In the genomic region with DNA sequence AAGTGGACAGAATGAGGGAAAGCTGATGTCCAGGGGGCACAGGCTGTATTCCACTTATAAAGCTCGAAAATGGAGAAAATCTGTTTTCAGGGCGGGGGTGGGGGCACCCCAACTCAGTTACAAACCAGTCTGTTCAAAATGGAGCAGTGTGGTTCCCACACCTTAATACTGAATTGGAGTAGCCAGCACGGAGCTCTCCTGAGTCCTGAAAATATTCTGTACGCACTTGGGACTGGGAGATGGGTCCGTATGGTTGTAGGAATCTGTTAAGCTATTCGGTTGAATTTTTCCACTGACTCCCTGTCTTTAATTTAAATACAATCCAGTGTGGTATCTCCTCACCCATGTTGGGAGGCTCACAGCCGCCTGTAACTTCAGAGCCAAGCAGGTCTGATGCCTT, we compare ENCODE assay signal across 21 mouse cellular contexts. TPM values are rescaled to one million over a fixed set of nuclear protein-coding genes. Genes with fewer than 3 reads are reported as not detected.
DNase-seq lines count a peak whose midpoint lies in the region; ATAC-seq and TF ChIP-seq lines count a peak whose summit lies in the region.
"Had no signal": no experiment of that assay in that cellular context is flagged by ENCODE, and none has a peak within 500 bp of the region (broad histone marks: within the 10 kb centered on the region; RNA-seq: fewer than 3 reads in every experiment).

No protein-coding gene starts in this region.

- H3K9ac ChIP-seq in kidney, postnatal 0 days (ENCODE audit: low read depth, low read length): no peak overlapping the region
- H3K9ac ChIP-seq in embryonic facial prominence, embryonic 14.5 days (ENCODE audit: low read depth, low read length): no peak overlapping the region
- H3K9ac ChIP-seq: embryonic facial prominence, embryonic 13.5 days; forebrain, embryonic 13.5 days; forebrain, embryonic 15.5 days; forebrain, postnatal 0 days had no signal

- peak; percentile 24 for DNase-seq in kidney, postnatal 0 days (ENCODE audit: low spot score)
- DNase-seq in kidney, adult 8-10 months: no peak
- DNase-seq in NIH3T3 (ENCODE audit: low read depth) (peak; percentile 40), R1 (ENCODE audit: low read depth, low spot score) (peak; percentile 59)
- DNase-seq in embryonic facial prominence, embryonic 14.5 days (ENCODE audit: low spot score): peak; percentile 28
- DNase-seq in left cerebral cortex, postnatal 10 days (ENCODE audit: extremely low spot score in 1 of 2, low spot score in 2 of 2): no peak
- no peak for DNase-seq in spleen, postnatal 4 days (ENCODE audit: low spot score in 2 of 2)
- DNase-seq: adrenal gland, adult 2 months; adrenal gland, postnatal 10 days; adrenal gland, postnatal 25 days; cerebellum, adult 11 months; cerebellum, adult 18-20 months; cerebellum, adult 8-10 months; cerebellum, adult 9-11 months; cerebellum, postnatal 14 days; cerebellum, postnatal 36 days; embryo, embryonic 11 days; forebrain, postnatal 0 days had no signal

- no peak overlapping the region for H3K4me3 ChIP-seq in kidney, postnatal 0 days (replicated peaks; ENCODE audit: low read depth, low read length)
- H3K4me3 ChIP-seq in embryonic facial prominence, embryonic 14.5 days (ENCODE audit: low read depth, low read length): no peak overlapping the region
- H3K4me3 ChIP-seq: embryonic facial prominence, embryonic 13.5 days; forebrain, embryonic 13.5 days; forebrain, embryonic 15.5 days had no signal

- no peaks in the 10 kb centered on the region for H3K4me1 ChIP-seq in kidney, postnatal 0 days (replicated peaks; ENCODE audit: insufficient read depth, low read length)
- H3K4me1 ChIP-seq in embryonic facial prominence, embryonic 14.5 days (ENCODE audit: control insufficient read depth, insufficient read depth, low read length): no peaks in the 10 kb centered on the region
- H3K4me1 ChIP-seq: embryonic facial prominence, embryonic 13.5 days; forebrain, embryonic 13.5 days; forebrain, embryonic 15.5 days had no signal

- 71% methylated on average over 7 of the region's 7 CpGs for WGBS in kidney, postnatal 0 days
- WGBS in embryonic facial prominence, embryonic 14.5 days: 67% methylated on average over 7 of the region's 7 CpGs

- H3K27ac ChIP-seq in kidney, postnatal 0 days: no peak overlapping the region
- no peak overlapping the region for H3K27ac ChIP-seq in embryonic facial prominence, embryonic 14.5 days (replicated peaks; ENCODE audit: low read depth, low read length)
- H3K27ac ChIP-seq: embryonic facial prominence, embryonic 13.5 days; forebrain, embryonic 13.5 days; forebrain, embryonic 15.5 days had no signal

- intact Hi-C loops in left cerebral cortex, postnatal 10 days (cut with DNase I): no loop called here

- no peaks in the 10 kb centered on the region for H3K9me3 ChIP-seq in kidney, postnatal 0 days (replicated peaks; ENCODE audit: low read length)
- no peaks in the 10 kb centered on the region for H3K9me3 ChIP-seq in embryonic facial prominence, embryonic 14.5 days (ENCODE audit: control insufficient read depth, low read length)
- H3K9me3 ChIP-seq: forebrain, embryonic 13.5 days; forebrain, embryonic 15.5 days had no signal

- no peak for TF ChIP-seq CTCF in kidney, postnatal 0 days (IDR thresholded peaks at IDR 0.05; ENCODE audit: low read depth)

- no peaks in the 10 kb centered on the region for H3K27me3 ChIP-seq in kidney, postnatal 0 days (ENCODE audit: insufficient read depth, low read length)
- no peaks in the 10 kb centered on the region for H3K27me3 ChIP-seq in embryonic facial prominence, embryonic 14.5 days (replicated peaks; ENCODE audit: control insufficient read depth, insufficient read depth, low read length)
- H3K27me3 ChIP-seq: embryonic facial prominence, embryonic 13.5 days; forebrain, embryonic 13.5 days; forebrain, embryonic 15.5 days had no signal

- no peak for ATAC-seq in kidney, postnatal 0 days (replicated peaks; ENCODE audit: low FRiP score, low read depth)
- ATAC-seq in embryonic facial prominence, embryonic 14.5 days (ENCODE audit: low read depth): no peak
- ATAC-seq: forebrain, embryonic 13.5 days; forebrain, embryonic 15.5 days; forebrain, postnatal 0 days had no signal

- H3K36me3 ChIP-seq in kidney, postnatal 0 days (ENCODE audit: insufficient read depth, low read length): no peaks in the 10 kb centered on the region
- no peaks in the 10 kb centered on the region for H3K36me3 ChIP-seq in embryonic facial prominence, embryonic 14.5 days (ENCODE audit: control insufficient read depth, insufficient read depth, low read length)
- H3K36me3 ChIP-seq: embryonic facial prominence, embryonic 13.5 days; forebrain, embryonic 15.5 days had no signal

- H3K4me2 ChIP-seq in kidney, postnatal 0 days (ENCODE audit: low read length): no peak overlapping the region
- no peak overlapping the region for H3K4me2 ChIP-seq in embryonic facial prominence, embryonic 14.5 days (ENCODE audit: low read depth, low read length)
- H3K4me2 ChIP-seq: embryonic facial prominence, embryonic 13.5 days; forebrain, embryonic 13.5 days; forebrain, embryonic 15.5 days had no signal

RNA-seq across cellular contexts. Expression of a gene that starts 14.5 kb away (rescaled TPM):
- 8.5 and 8.6 TPM in 2 replicates for polyA plus RNA-seq in kidney, postnatal 0 days (2015; fragmentation: Nextera tagmentation; extraction: Ambion mirVana)
- polyA plus RNA-seq in embryonic facial prominence, embryonic 14.5 days (2014; fragmentation: Nextera tagmentation; extraction: Ambion mirVana): 11.2 and 12.1 TPM in 2 replicates
- total RNA-seq in left cerebral cortex, postnatal 10 days (2021): 100 to 1,000 TPM; 102 to 104 TPM

RNA-seq across cellular contexts. Expression of a gene that starts 28.7 kb away (rescaled TPM):
- 42.3 and 48.9 TPM in 2 replicates for polyA plus RNA-seq in kidney, postnatal 0 days (2015; fragmentation: Nextera tagmentation; extraction: Ambion mirVana)
- 54.9 and 56.6 TPM in 2 replicates for polyA plus RNA-seq in embryonic facial prominence, embryonic 14.5 days (2014; fragmentation: Nextera tagmentation; extraction: Ambion mirVana)
- 10 to 100 TPM; 32.8 to 33.0 TPM for total RNA-seq in left cerebral cortex, postnatal 10 days (2021)

Comparison
In these comparisons a context has a peak if more than half of its experiments do, and no peak if none do; other contexts are left out.
1. DNase-seq: peak in kidney, postnatal 0 days (single experiment), NIH3T3 (single experiment), R1 (single experiment) and embryonic facial prominence, embryonic 14.5 days (single experiment); none in kidney, adult 8-10 months (0 of 2), left cerebral cortex, postnatal 10 days (0 of 2) and spleen, postnatal 4 days (0 of 2).